Mouse (Mus musculus): ENCODE results near the gene Adamts6. TPM values are rescaled to one million over a fixed set of nuclear protein-coding genes. Genes with fewer than 3 reads are reported as not detected.
A peak's percentile ranks its signal among the peaks of the same experiment; 100 is the strongest.

Adamts6 gene
- total RNA-seq (2021) = 1 to 10 TPM; 2.5 to 4.5 TPM
- long read RNA-seq, experiment 1, partial matches to known transcripts = 0 of 1 reads
- long read RNA-seq, experiment 1, other reads (novel, unspliced or antisense) = 1 of 1 reads
- long read RNA-seq, experiment 2 = 0 reads

DNA sequence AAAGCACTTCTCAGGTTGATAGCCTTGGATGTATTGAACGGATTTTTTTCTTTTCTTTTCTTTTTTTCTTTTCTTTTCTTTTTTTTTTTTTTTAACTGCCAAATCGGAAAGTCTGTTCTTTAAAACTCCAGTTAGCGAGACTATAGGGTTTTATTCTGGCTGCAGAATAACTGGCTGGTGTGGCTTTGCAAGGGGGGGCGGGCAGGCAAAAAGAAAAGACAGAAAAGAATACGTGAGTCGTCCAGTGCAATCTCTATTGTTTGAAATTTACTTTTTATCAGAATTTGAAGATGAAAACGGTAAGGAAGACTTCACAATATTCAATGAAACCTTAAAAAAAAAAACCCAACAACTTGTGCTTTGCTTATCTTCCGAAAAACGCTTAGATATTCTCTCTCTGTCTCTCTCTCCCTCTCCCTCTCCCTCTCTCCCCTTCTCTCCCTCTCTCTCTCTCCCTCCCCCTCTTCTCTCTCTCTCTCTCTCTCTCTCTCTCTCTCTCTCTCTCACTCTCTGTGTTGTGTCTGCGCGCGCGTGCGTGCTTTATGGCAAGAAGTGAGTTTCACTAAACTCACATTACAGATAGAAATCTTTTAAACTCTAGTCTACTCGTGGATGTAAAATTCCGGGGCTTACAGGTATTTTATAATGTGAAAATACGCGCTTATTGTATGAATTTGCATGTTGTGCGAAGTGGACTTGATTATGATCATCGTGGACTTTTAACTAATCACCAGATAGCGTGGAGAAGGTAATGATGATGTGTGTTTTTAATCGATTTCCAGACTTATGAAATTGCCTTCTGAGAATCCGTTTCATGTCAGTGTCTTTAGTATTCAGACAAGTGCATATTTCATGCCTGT, at the start of gene Adamts6:
Gene Adamts6, plus strand, starts transcription at position 470 of the 860 bp plus-strand sequence.
- peak; percentile 24 to 40 for DNase-seq

DNA sequence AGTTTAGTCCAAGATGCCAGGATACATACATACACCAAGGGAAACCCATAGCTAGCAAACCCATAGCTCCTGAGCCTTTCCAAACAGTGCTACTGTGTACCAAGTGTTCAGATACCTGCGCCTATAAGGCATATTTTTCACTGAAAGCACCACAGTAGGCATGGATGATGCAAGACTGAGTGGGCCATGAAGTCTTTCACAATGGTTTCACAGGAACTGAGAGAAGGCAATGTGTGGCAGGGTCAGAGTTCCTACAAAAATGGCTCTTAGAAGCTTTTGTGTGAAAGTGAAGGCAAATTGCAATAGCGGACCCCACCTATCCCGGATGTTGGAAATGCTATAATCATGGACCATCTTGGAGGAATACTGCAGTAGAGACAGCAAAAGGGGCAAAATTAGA, 28.6 kb upstream of the Adamts6 start:
- DNase-seq = no peak

DNA sequence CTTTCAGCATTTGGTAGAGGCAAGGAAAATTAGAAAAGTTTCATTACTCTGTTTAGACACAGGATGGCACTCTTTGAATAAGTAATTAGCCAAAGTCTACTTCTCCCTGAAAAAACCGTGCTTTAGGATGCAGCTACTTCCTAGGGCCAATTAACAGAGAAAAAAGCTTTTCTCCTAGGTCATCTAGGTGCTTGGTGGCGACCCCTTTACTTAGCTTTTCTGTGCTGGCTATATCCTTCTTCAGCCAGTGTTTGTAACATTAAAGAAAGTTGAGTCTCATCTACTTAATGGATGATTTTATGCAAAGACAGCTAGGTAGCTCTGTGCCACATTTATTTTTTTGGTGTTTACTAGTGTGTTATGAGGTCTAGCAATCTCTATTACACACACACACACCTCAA, 2.6 kb upstream of the Adamts6 start:
- DNase-seq = no peak

GRCm38 (mm10) chr13:104285737-104286311, 1.8 kb upstream of the Adamts6 start:
- peak; percentile 16 to 50 for DNase-seq

GRCm38 (mm10) chr13:104286336-104286735, 1.3 kb upstream of the Adamts6 start:
- no peak for DNase-seq

DNA sequence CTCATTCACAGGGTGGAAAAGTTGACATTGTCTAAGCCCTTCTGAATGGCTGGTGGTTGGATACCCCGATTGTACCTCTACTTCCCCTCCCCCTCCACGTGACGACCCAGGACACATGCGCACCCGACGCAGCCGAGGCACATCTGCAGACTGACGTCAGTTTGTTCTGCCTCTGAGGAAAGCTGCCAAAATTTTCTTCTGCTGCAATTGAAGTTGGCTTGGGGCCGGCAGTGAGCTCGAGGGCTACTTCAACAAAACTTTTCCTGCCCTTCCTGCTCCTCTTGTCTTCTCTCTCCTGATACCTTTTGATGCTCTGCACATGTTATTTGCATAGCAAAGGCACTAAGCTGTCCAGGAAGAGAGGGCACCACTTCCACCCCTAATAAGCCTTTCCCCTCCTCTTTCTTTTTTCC, 732 bp upstream of the Adamts6 start:
- peak; percentile 93 to 95 for DNase-seq

- DNase-seq = peak; percentile 84 to 85
These were observed 708 bp downstream of the Adamts6 start for GRCm38 (mm10) chr13:104288226-104288859.

- no peak for DNase-seq
These were observed 1.5 kb downstream of the Adamts6 start for GRCm38 (mm10) chr13:104289176-104289575.

DNA sequence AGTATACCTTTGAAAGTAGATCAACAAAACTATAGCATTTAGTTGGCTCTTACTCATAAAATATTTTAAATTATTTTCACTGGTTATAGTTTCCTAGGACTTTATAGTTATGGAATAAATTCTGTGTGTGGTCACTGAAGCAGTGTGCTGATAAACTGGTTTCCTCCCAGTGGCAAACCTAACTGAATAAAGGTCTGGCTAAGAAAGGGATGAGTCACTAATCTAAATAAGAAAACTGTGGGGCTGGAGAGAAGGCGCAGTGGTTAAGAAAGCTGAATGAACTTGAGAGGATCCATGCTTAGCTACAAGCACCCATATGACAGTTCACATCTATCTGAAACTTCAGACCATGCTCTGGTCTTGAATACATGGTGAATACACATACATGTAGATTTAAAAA, 7.8 kb downstream of the Adamts6 start:
- no peak for DNase-seq

GRCm38 (mm10) chr13:104329336-104329735, 41.7 kb downstream of the Adamts6 start:
- DNase-seq = no peak

DNA sequence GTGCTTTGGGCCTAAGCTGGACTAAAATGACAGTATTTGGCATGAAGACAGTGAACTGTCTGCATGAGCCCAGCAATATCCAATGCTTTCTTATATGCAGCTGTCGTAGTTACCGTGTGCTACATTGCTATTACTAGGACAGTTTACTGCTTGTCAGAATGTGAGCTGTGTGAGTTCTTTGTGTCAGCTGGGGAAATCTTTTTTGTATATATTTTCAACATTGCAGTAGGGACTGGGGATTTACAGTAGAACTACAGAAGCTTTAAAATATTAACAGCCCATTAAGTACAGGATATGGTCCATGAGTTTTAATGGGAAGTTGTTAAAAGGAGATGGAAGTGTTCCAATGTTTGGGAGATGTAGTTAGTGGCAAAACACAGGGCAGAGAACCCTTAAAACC, 42.1 kb downstream of the Adamts6 start:
- no peak for DNase-seq

DNA sequence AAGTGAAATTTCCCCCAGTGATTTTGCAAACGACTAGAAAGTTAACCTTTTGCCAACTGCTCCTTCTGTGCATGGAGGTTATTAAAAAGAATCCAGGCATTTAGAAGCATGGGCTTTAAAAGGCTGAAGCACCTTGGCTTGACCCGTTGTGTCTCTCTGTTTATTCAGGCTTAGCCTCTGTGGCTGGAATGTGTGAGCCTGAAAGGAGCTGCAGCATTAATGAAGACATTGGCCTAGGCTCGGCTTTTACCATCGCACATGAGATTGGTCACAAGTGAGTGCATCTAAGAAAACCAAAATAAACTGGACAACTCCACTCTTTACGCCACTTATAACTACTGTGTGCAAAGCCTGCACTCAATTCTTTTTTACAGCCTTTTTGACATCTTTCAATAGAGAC, 65.0 kb downstream of the Adamts6 start:
- no peak for DNase-seq

- no peak for DNase-seq
These were observed 106.1 kb downstream of the Adamts6 start for GRCm38 (mm10) chr13:104393427-104394356.

DNA sequence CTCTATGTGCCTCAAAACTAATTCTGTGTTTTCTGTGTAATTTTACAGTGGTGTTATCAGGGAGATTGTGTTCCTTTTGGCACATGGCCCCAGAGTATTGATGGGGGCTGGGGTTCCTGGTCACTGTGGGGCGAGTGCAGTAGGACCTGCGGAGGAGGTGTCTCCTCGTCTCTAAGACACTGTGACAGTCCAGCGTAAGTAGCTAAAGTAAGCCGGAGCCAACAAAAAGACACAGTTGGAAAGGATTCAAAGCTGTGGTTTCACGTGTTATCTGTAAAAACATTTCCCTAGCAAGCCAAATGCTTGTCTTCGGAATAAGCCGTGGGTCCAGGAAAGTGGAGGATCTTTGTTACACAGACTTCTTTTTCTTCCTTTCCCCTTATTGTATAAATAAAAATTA, 110.2 kb downstream of the Adamts6 start:
- peak; percentile 14 to 39 for DNase-seq

DNA sequence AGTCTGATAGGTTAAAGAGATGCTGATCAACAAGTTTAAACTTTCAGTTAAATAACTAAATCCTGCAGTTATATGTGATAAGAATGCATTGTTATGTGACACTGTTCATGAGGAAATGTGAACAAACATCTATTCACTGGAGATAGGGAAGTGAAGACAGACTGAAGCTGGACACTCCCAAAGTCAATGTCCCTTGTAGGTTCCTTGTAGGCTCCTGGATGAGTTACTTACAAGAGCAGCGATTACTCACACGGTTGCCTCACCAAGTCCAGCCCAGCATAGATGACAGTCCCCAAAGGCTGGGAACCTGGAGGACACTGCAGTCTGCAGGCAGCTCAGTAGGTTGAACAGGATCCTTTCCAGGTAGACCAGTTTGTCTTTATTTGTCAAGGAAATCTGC, 145.1 kb downstream of the Adamts6 start:
- no peak for DNase-seq

GRCm38 (mm10) chr13:104442559-104442958, 154.9 kb downstream of the Adamts6 start:
- peak; percentile 22 to 35 for DNase-seq

DNA sequence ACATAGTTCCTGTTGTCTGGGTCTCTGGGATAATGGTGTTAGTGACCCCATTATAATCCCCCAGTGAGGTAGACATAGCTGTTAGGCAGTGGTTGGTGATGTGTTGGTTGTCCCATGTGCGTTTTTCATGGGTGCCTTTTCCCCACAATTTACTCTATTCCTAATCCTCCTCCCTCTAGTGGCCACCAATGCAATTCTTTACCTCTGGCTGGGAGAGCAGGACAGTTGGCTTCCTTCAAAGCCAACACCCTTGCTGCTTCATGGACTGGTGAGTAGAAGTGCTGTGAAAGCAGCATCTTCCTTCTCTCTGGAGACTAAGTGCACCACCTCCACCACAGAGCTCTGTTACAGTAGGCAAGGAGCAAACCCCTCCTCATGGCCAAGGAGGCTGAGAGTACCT, 157.8 kb downstream of the Adamts6 start:
- no peak for DNase-seq

- DNase-seq = no peak
These were observed 159.3 kb downstream of the Adamts6 start for GRCm38 (mm10) chr13:104446974-104447373.

- no peak for DNase-seq
These were observed 159.8 kb downstream of the Adamts6 start for GRCm38 (mm10) chr13:104447470-104447869.

DNA sequence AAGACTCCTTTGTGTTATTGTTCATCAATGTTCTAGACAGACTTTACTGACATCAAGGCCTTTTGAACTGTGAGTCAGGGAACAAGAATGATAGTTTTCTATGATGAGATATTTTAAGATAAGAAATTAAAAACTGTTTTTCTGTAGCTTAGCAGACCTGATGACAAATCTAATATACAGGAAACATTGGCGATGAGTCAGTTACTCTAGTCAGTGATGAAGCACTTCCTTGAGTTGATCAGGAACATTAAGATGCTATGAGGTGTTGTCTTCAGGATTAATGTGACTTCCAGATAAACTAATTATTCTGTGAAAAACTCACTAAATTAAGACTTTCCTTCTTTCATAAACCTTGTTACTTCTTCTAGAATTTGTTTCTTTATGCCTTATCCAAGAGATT, 160.7 kb downstream of the Adamts6 start:
- no peak for DNase-seq

GRCm38 (mm10) chr13:104453271-104453974, 165.8 kb downstream of the Adamts6 start:
- DNase-seq = no peak

Data from adrenal gland, postnatal 36 days (tissue).